Mouse (Mus musculus) kidney, embryonic 14.5 days (tissue): ENCODE results near the gene Ica1. TPM values are rescaled to one million over a fixed set of nuclear protein-coding genes. Genes with fewer than 3 reads are reported as not detected.

ENCODE experiments used
- ATAC-seq: fragments of 200-750 bp; cut with Nextera tagmentation; 2 replicates; pipeline ENCODE4 v1.8.0; 2017; ENCODE audit warnings: moderate number of reproducible peaks, mild to moderate bottlenecking, moderate TSS enrichment, moderate library complexity; ENCODE audit not compliant: low FRiP score, low TSS enrichment
- H3K27ac ChIP-seq: fragments of 300-500 bp; sonication (generic); 2 replicates; pipeline ENCODE4 v1.5.1; 2014; ENCODE audit warnings: low read depth, mild to moderate bottlenecking, low read length, moderate library complexity, mixed read lengths
- H3K27me3 ChIP-seq: fragments of 300-500 bp; sonication (generic); 2 replicates; pipeline ENCODE4 v1.6.1; 2014; ENCODE audit warnings: mild to moderate bottlenecking, low read length; ENCODE audit not compliant: control insufficient read depth, insufficient read depth
- H3K36me3 ChIP-seq: fragments of 300-500 bp; sonication (generic); 2 replicates; pipeline ENCODE4 v1.6.1; 2014; ENCODE audit warnings: low read length, mixed read lengths; ENCODE audit not compliant: control insufficient read depth, insufficient read depth
- H3K4me1 ChIP-seq: fragments of 300-500 bp; sonication (generic); 2 replicates; pipeline ENCODE4 v1.6.1; 2014; ENCODE audit warnings: low read length, mixed read lengths; ENCODE audit not compliant: control insufficient read depth, insufficient read depth
- H3K4me2 ChIP-seq: fragments of 300-500 bp; sonication (generic); replicated peaks from 2 replicates; pipeline ENCODE4 v1.6.1; 2014; ENCODE audit warnings: low read depth, mild to moderate bottlenecking, low read length
- H3K4me3 ChIP-seq: fragments of 300-500 bp; sonication (generic); 2 replicates; pipeline ENCODE4 v1.5.1; 2014; ENCODE audit warnings: mild to moderate bottlenecking, low read length
- H3K9ac ChIP-seq: fragments of 300-500 bp; sonication (generic); 2 replicates; pipeline ENCODE4 v1.6.1; 2014; ENCODE audit warnings: low read depth, mild to moderate bottlenecking, low read length, moderate library complexity
- H3K9me3 ChIP-seq: fragments of 300-500 bp; sonication (generic); 2 replicates; pipeline ENCODE4 v1.6.1; 2016; ENCODE audit warnings: low read length; ENCODE audit not compliant: control insufficient read depth
- WGBS: fragments of 180-500 bp; shearing (Covaris S2); extraction: QIAGEN DNeasy Blood & Tissue Kit; methylation state at CpG from one replicate; pipeline ENCODE4 v1.1.7; 2014; 5-methylcytosine and 5-hydroxymethylcytosine counted together
- polyA plus RNA-seq: library from polyadenylated mRNA; unstranded; fragments of >200 nt; fragmentation: Nextera tagmentation; extraction: Ambion mirVana; gene quantifications from 2 replicates; pipeline ENCODE4 v1.2.1, GENCODE M21; 2014

Gene Ica1
- polyA plus RNA-seq, 1 experiment from 2014 or later: 30.0 TPM

- Histone ChIP-seq H3K36me3 (no peaks in the 10 kb centered on the region), H3K9me3 (no peaks in the 10 kb centered on the region), H3K4me2 (no peak overlapping the region), H3K27me3 (no peaks in the 10 kb centered on the region), H3K27ac (no peak overlapping the region), H3K4me3 (no peak overlapping the region), H3K4me1 (peaks cover 3% of the 10 kb centered on the region; the same call in 1 of the 2 replicates), H3K9ac (no peak overlapping the region)
- 51% methylated on average over 10 of the region's 10 CpGs for WGBS
- ATAC-seq: no peak
Measured at GRCm38 (mm10) chr6:8770341-8770740, 7.9 kb downstream of the Ica1 start.

GRCm38 (mm10) chr6:8769803-8770202, 8.5 kb downstream of the Ica1 start:
- no peak overlapping the region for H3K27ac ChIP-seq
- H3K36me3 ChIP-seq: no peaks in the 10 kb centered on the region
- H3K9ac ChIP-seq: no peak overlapping the region
- peaks cover 3% of the 10 kb centered on the region; the same call in 1 of the 2 replicates for H3K4me1 ChIP-seq
- no peak overlapping the region for H3K4me2 ChIP-seq
- no peaks in the 10 kb centered on the region for H3K9me3 ChIP-seq
- no peak overlapping the region for H3K4me3 ChIP-seq
- no peak for ATAC-seq
- 61% methylated on average over 6 of the region's 6 CpGs for WGBS
- H3K27me3 ChIP-seq: no peaks in the 10 kb centered on the region

DNA sequence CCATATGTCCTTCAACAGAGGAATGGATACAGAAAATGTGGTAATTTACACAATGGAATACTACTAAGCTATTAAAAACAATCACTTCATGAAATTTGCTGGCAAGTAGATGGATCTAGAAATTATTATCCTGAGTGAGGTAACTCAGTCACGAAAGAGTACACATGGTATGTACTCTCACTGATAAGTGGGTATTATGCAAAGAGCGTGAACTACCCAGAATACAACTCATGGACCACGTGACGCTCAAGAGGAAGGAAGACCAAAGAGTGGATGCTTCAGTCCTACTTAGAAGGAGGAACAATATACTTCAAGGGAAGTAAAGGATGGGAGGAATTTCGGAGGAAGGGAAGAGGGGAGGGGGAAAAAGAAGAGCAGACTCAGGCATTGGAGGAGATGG, 11.6 kb downstream of the Ica1 start:
- Histone ChIP-seq H3K27me3 (no peaks in the 10 kb centered on the region), H3K36me3 (no peaks in the 10 kb centered on the region), H3K27ac (no peak overlapping the region), H3K9ac (no peak overlapping the region), H3K4me3 (no peak overlapping the region), H3K4me1 (peaks cover 3% of the 10 kb centered on the region; the same call in 1 of the 2 replicates), H3K4me2 (no peak overlapping the region), H3K9me3 (no peaks in the 10 kb centered on the region)
- 90% methylated on average over 5 of the region's 5 CpGs for WGBS
- ATAC-seq: no peak

DNA sequence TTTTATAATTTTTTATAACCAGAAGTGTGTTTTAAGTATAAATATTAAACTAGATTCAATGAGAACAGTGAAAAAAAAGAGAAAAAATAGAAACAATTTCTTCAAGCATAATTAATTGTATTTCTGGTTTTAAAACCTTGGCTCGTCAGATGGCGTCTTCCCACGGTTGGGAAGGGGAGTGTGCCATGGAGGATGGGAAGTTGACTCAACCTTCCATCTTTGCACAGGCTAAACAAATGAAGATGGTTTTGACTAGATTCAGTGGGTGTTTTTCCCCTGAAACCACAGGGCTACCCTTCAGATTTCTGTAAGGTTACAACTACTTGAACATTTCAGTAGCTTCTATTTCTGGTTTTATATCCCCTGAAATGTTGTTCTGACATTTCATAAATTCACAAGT, 12.5 kb downstream of the Ica1 start:
- Histone ChIP-seq H3K36me3 (no peaks in the 10 kb centered on the region), H3K4me3 (no peak overlapping the region), H3K4me2 (no peak overlapping the region), H3K9me3 (no peaks in the 10 kb centered on the region), H3K27me3 (no peaks in the 10 kb centered on the region), H3K27ac (no peak overlapping the region), H3K4me1 (peaks cover 3% of the 10 kb centered on the region; the same call in 1 of the 2 replicates), H3K9ac (no peak overlapping the region)
- WGBS: 90% methylated on average over 3 of the region's 3 CpGs
- ATAC-seq: no peak

GRCm38 (mm10) chr6:8765064-8765463, 13.2 kb downstream of the Ica1 start:
- no peaks in the 10 kb centered on the region for H3K27me3 ChIP-seq
- ATAC-seq: no peak
- H3K4me3 ChIP-seq: no peak overlapping the region
- no peak overlapping the region for H3K9ac ChIP-seq
- H3K27ac ChIP-seq: no peak overlapping the region
- H3K9me3 ChIP-seq: no peaks in the 10 kb centered on the region
- H3K4me1 ChIP-seq: no peaks in the 10 kb centered on the region
- 89% methylated on average over 1 of the region's 1 CpGs for WGBS
- H3K4me2 ChIP-seq: no peak overlapping the region
- no peaks in the 10 kb centered on the region for H3K36me3 ChIP-seq

DNA sequence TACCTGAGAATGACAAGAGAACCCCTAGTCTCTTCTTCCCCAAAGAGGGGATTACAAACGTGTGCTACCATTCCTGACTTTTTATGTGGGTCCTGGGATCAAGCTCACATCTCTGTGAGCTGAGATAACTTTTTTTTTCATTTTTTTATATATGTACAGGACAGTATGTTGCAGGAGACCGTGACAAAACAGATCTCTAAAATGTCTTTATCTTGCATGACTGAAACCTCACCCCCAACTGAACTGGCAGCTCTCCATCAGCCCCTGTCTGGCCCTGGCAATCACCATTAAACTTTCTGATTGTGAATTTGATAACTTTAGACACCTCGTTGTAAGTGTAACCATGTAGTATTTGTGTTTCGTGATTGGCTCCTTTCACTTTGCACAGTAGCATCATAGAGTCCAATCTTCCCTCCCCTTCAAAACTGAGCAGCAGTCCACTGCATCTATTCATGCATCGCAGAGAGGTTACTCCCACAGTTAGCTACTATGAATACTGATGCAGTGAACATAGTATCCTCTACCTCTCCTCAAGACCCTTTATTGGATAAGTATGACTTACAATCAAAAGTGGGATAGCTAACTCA, 17.5 kb downstream of the Ica1 start:
- no peaks in the 10 kb centered on the region for H3K9me3 ChIP-seq
- H3K27ac ChIP-seq: no peak overlapping the region
- H3K4me2 ChIP-seq: no peak overlapping the region
- H3K36me3 ChIP-seq: no peaks in the 10 kb centered on the region
- H3K27me3 ChIP-seq: no peaks in the 10 kb centered on the region
- H3K4me3 ChIP-seq: no peak overlapping the region
- no peaks in the 10 kb centered on the region for H3K4me1 ChIP-seq
- no peak overlapping the region for H3K9ac ChIP-seq
- no peak for ATAC-seq
- 69% methylated on average over 5 of the region's 5 CpGs for WGBS

DNA sequence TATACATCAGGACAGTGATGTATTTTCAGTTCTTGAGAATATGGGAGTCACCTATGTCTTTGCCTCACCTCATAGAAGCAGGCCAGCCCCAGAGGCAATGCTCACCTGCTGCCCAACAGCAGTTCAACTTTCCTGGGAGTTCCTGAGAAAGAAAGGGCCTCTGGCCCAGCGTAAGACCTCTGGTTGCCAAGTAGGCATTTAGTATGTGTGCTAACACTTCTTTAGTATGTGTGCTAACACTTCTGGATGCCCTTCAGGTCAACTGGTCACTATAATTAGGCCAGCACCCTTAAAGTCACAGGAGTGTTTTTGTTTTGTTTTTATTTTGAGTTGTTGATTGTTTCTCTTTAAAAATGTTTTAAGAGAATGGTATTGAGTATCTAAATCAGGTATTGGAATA, 18.4 kb downstream of the Ica1 start:
- H3K27ac ChIP-seq: no peak overlapping the region
- H3K4me1 ChIP-seq: no peaks in the 10 kb centered on the region
- H3K4me2 ChIP-seq: no peak overlapping the region
- 78% methylated on average over 1 of the region's 1 CpGs for WGBS
- H3K27me3 ChIP-seq: no peaks in the 10 kb centered on the region
- no peaks in the 10 kb centered on the region for H3K9me3 ChIP-seq
- ATAC-seq: no peak
- H3K4me3 ChIP-seq: no peak overlapping the region
- H3K36me3 ChIP-seq: no peaks in the 10 kb centered on the region
- no peak overlapping the region for H3K9ac ChIP-seq

DNA sequence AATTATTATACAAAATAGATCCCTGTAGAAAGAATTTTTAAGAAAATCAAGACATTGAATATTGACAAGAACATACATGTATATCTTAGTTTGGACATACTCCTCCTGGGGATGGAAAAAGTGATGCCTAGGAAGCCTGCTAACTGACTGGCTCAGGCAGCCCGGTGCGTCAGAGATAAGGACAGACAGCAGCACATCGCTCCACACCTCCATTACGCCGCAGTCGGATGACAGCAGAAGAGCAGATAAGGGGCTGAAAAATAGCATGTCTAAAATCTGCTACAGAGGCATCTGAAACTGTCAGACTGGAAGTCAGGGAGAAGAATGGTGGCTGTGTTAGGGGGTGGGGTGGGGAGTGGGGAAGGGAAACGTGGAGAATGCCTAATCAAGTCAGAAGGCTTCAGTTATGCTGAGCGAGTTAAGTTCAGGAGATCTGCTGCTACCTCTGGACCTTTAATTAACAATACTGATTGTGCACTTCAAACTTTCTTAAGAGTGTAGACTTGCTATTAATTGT, 22.5 kb downstream of the Ica1 start:
- no peaks in the 10 kb centered on the region for H3K27me3 ChIP-seq
- no peaks in the 10 kb centered on the region for H3K9me3 ChIP-seq
- no peaks in the 10 kb centered on the region for H3K4me1 ChIP-seq
- no peak overlapping the region for H3K27ac ChIP-seq
- H3K9ac ChIP-seq: no peak overlapping the region
- no peak for ATAC-seq
- H3K4me2 ChIP-seq: no peak overlapping the region
- no peaks in the 10 kb centered on the region for H3K36me3 ChIP-seq
- H3K4me3 ChIP-seq: no peak overlapping the region
- WGBS: 81% methylated on average over 8 of the region's 8 CpGs

- H3K36me3 ChIP-seq: no peaks in the 10 kb centered on the region
- no peaks in the 10 kb centered on the region for H3K27me3 ChIP-seq
- no peaks in the 10 kb centered on the region for H3K4me1 ChIP-seq
- no peak for ATAC-seq
- no peak overlapping the region for H3K4me2 ChIP-seq
- no peaks in the 10 kb centered on the region for H3K9me3 ChIP-seq
- H3K9ac ChIP-seq: no peak overlapping the region
- no peak overlapping the region for H3K4me3 ChIP-seq
- WGBS: 91% methylated on average over 5 of the region's 5 CpGs
- no peak overlapping the region for H3K27ac ChIP-seq
Measured at GRCm38 (mm10) chr6:8754486-8754885, 23.8 kb downstream of the Ica1 start.
